Mouse (Mus musculus) gonadal fat pad, adult 2 months (tissue): Measurements from ENCODE around the gene Glt28d2. TPM values are rescaled to one million over a fixed set of nuclear protein-coding genes. Genes with fewer than 3 reads are reported as not detected.
"Not testable (repeated sequence)": the region's sequence is repeated elsewhere in the genome, so short reads cannot be mapped to it uniquely, and the experiment has no call there.

Source experiments
- DNase-seq: peaks from one replicate; pipeline ENCODE4 v3.0.0-alpha.2; 2012; ENCODE audit warnings: low read depth
- polyA plus RNA-seq: library from polyadenylated mRNA; depleted of rRNA; stranded (reverse); fragments of >200 nt; gene quantifications from 2 replicates; pipeline ENCODE4 v1.2.3, GENCODE M21; 2012; rRNA removed

The Glt28d2 gene
- polyA plus RNA-seq, result 1.6 and 1.8 TPM in 2 replicates

GRCm38 (mm10) chr3:85887239-85887827, at the start of gene Glt28d2, which contains the start of gene Gm37240:
Gene Glt28d2 (minus strand): TSS chr3:85887516.
Gene Gm37240 (minus strand): TSS chr3:85887518.
- DNase-seq, result no peak

- DNase-seq, result no peak
These were observed 46.3 kb upstream of the Glt28d2 start for GRCm38 (mm10) chr3:85933586-85933985.

GRCm38 (mm10) chr3:85931859-85932258, 44.5 kb upstream of the Glt28d2 start:
- DNase-seq, result no peak

GRCm38 (mm10) chr3:85930671-85931255, 43.4 kb upstream of the Glt28d2 start:
- no peak for DNase-seq

DNA sequence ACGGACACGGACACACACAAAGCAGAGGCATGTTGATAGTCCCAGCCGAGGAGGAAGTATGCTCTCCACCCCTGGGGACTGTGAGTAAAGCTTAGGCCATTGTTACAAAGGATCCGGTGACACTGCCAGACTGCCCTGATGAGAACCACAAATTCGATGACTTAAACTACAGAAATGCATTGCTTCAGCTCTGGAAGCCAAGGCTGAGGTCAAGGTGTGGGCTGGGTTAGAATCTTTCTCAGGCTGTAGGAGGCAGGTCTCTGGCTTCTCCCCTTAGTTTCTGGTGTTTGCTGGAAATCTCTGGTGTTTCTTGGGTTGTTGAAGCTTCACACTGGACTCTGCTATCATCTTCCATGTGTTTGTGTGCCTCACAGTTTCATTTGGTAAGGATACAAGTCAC, 42.4 kb upstream of the Glt28d2 start:
- no peak for DNase-seq

GRCm38 (mm10) chr3:85928140-85928611, 40.9 kb upstream of the Glt28d2 start:
- DNase-seq, result no peak

- no peak for DNase-seq
These were observed 40.0 kb upstream of the Glt28d2 start for GRCm38 (mm10) chr3:85927296-85927695.

GRCm38 (mm10) chr3:85923954-85924945, 36.9 kb upstream of the Glt28d2 start:
- DNase-seq, result no peak

- DNase-seq, result no peak
These were observed 36.0 kb upstream of the Glt28d2 start for GRCm38 (mm10) chr3:85923343-85923742.

- no peak for DNase-seq
These were observed 35.0 kb upstream of the Glt28d2 start for GRCm38 (mm10) chr3:85922331-85922730.

- not testable (repeated sequence) for DNase-seq
These were observed 33.4 kb upstream of the Glt28d2 start for GRCm38 (mm10) chr3:85920671-85921070.

DNA sequence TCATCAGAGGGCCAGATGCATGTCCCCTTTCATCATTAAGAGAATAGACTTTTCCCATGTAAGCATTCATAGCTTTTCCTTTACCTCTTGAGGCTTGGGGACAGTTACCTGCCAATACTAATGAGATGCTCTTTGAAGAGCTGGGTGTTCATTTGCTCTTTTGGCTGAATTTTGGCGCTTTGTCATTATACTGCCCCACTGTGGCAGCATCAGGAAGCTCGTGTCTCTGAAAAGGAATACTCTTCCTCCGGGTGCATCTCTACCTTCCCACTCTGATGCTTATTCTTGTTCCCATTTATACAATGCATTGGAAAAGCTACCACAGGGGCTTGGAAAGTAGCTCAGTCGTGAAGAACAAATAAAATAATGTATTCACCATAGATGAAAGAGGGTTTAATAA, 30.3 kb upstream of the Glt28d2 start:
- DNase-seq, result no peak

- DNase-seq, result no peak
These were observed 27.5 kb upstream of the Glt28d2 start for GRCm38 (mm10) chr3:85914806-85915205.

DNA sequence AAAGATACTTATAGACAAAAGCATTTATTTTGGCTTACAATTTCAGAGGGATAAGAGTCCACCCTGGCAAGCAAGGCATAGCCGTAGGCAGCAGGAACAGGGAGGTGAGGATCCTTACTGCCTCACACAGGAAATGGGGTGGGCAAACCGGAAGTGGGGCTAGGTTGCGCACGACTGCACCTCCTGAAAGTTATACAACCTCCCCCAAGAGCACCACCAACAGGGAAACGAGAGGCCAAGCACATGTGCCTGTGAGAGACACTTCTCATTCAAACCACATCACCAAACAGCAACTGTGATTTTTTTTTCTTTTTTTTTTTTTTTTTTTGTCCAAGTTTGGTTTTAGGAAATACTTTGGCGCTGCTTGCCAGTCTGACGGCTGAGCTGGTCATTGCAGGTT, 19.8 kb upstream of the Glt28d2 start:
- no peak for DNase-seq

- DNase-seq, result no peak
These were observed 17.1 kb upstream of the Glt28d2 start for GRCm38 (mm10) chr3:85904371-85904770.

GRCm38 (mm10) chr3:85895020-85895419, 7.7 kb upstream of the Glt28d2 start:
- DNase-seq, result no peak

- DNase-seq, result no peak
These were observed 4.3 kb upstream of the Glt28d2 start for GRCm38 (mm10) chr3:85891571-85891970.

DNA sequence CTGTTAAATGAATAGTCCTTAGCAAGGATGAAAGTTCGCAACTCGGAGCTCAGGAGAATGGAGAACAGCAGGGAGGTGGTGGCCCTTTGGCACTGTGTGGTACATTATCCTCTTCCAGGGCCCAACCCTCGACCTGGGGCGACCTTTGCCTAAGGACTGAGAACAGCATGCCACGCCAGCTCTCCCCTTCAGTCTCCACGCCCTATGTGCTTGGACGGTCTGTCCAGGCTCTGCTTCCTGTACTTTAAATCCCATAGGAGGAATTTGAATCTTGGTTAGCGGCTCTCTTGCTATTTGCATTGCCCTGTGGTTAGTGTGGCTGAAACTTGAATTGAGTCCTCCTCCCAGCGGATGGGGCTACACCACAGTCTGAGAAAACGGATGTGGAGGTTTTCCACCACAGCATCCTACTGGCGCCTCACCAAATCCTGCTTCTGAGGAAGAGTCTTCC, 930 bp upstream of the Glt28d2 start:
- DNase-seq, result no peak

GRCm38 (mm10) chr3:85886636-85887238, 579 bp downstream of the Glt28d2 start:
- DNase-seq, result no peak

GRCm38 (mm10) chr3:85885906-85886305, 1.4 kb downstream of the Glt28d2 start:
- DNase-seq, result no peak

GRCm38 (mm10) chr3:85880687-85881086, 6.6 kb downstream of the Glt28d2 start:
- no peak for DNase-seq

- DNase-seq, result no peak
These were observed 7.2 kb downstream of the Glt28d2 start for GRCm38 (mm10) chr3:85880068-85880467.
